Mouse (Mus musculus): ENCODE results near the gene Zfp207.

- TF ChIP-seq CTCF (conservative IDR thresholded peaks at IDR 0.05; ENCODE audit: low read length): no peak
- no peak for TF ChIP-seq POU5F1 (IDR thresholded peaks at IDR 0.05; ENCODE audit: borderline replicate concordance, low read length)
- no peak for TF ChIP-seq NANOG (IDR thresholded peaks at IDR 0.05; ENCODE audit: borderline replicate concordance, low read length)
These were observed 46.0 kb downstream of the Zfp207 start for GRCm38 (mm10) chr11:80429009-80429475.
